Mouse (Mus musculus): ENCODE results near the gene Dcaf12.

GRCm38 (mm10) chr4:41284087-41284486, 30.6 kb downstream of the Dcaf12 start:
- TF ChIP-seq MAX (IDR thresholded peaks at IDR 0.05; ENCODE audit: low read depth): no peak
- TF ChIP-seq USF1 (IDR thresholded peaks at IDR 0.05; ENCODE audit: low read depth): no peak
- no peak for TF ChIP-seq MYOG (IDR thresholded peaks at IDR 0.05; ENCODE audit: control insufficient read depth in 1 of 3, insufficient read depth in 1 of 3, insufficient read length in 2 of 3, low read depth in 2 of 3)

Measured in myocyte (in vitro differentiated cells).